Mouse (Mus musculus): Measurements from ENCODE around the gene Rabgef1.
A peak's percentile ranks its signal among the peaks of the same experiment; 100 is the strongest.

Gene Rabgef1

DNA sequence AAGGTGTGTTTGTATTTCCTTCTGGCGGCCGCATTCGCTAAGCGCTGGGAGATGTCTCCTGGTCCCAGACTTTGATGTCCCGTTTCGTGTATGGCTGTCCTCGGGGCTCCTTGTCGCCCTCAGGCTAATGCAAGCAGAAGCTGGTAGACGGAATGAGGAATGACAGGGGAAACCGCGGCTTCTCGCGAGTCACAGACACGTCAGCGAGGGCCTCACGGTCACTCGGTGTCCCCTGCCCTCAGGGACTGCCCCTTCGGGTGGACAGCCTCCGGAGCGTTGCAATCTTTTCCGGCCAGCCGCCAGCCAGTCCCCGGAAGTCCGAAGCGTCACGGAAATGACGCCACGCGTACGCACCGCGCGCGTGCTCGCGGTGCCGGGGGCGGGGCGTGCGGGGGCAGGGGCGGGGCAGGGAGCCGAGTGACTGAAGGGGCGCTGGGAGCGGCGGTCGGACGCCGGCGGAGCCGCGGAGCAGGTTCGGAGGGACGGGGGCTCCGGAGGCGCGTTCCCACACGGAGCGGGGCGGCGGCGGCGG lies at the start of gene Rabgef1:
Rabgef1 (plus strand) TSS at position 376 of the 532 bp plus-strand sequence.
- DNase-seq (ENCODE audit: low read depth, low spot score), result peak; percentile 90

GRCm38 (mm10) chr5:130122355-130122754 lies 49.2 kb upstream of the Rabgef1 start:
- peak; percentile 73 for DNase-seq (ENCODE audit: low read depth, low spot score)

DNA sequence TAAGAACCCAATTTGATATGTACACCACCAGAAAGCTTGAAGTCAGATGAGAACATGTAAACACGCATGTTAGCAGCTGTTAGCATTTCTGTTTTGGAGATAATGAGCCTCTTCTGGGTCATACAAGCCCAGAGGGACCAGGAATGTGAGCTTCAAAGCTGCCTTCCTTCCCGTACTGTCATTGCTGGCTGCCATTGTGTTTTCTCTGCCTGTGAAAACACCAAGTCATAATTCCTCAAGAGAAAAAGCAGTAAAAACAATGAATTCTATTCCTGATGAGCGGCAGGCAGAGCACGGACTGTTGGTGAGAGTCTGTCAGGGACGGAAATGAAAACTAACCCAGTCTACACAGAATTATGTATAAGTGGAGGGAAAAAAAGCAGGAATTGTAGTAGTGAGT lies 47.3 kb upstream of the Rabgef1 start:
- no peak for DNase-seq (ENCODE audit: low read depth, low spot score)

DNA sequence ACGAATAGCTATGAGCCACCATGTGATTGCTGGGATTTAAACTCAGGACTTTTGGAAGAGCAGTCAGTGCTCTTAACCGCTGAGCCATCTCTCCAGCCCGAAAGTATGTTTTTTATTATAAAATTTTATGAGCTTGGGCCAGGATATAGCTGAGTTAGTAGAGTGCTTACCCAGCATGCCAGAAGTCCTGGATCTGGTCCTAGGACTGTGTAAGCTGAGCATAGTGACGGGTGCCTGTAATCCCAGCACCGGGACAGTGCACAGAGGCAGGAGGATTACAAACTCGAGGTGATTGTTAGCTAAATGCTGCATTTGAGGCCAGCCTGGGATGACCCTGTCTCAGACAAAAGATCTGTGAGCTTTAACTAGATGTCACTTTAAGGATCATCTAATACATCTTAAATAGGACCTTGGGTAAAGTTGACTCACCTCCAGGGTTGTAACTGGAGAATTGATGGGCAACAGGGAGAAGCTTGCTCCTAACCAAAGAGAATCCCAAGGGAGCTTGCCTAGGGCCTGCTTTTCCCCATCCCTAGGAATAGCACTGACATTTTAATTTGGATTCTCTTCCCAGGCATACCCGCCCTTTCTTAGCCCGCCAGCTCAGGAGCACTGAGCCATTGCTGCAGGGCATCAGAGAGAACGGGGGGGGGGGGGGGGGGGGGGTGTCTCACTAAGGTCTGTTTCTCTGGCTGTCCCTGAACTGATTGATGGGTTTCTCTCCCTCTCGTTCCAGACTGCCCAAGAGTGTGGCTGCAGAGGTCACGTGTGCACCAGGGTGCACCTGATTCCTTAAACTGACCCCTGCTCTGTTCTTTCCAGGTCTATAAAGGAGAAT lies 42.7 kb upstream of the Rabgef1 start:
- no peak for DNase-seq (ENCODE audit: low read depth, low spot score)

DNA sequence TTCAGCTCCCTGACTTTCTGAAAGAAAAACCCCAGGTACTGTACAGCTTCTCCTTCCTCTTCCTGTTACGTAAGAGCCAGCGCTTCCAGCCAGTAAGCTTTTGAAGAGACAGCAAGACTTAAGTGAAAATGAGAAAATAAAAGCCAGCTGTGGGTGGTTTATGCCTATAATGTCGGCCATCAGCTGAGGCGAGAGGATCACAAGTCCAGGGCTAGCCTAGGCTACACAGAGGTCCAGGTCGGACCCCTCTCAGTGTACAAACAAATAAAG lies 42.1 kb upstream of the Rabgef1 start:
- peak; percentile 26 for DNase-seq (ENCODE audit: low read depth, low spot score)

- no peak for DNase-seq (ENCODE audit: low read depth, low spot score)
Measured at GRCm38 (mm10) chr5:130136597-130136996, 35.0 kb upstream of the Rabgef1 start.

DNA sequence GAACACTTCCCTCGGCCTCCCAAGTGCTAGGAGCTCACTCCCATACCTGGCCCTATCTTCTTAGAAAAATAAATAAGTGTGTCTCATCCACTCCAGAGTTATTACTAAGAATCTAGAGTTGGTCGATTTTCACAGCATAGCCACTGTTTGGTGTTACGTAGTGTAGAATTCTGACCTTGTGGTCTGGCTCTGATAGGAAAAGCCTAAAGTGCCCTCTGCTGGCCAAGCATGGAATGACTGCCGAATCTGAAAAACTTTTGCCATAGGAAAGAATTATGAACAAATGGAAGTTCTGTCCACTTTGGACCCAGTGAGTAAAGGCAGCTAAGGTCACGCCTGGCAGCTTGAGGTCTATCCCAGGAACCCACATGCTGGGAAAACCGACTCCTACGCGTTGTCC lies 32.2 kb upstream of the Rabgef1 start:
- peak; percentile 73 for DNase-seq (ENCODE audit: low read depth, low spot score)

- DNase-seq (ENCODE audit: low read depth, low spot score), result no peak
Measured at GRCm38 (mm10) chr5:130141138-130141537, 30.5 kb upstream of the Rabgef1 start.

GRCm38 (mm10) chr5:130142041-130142440 lies 29.6 kb upstream of the Rabgef1 start:
- DNase-seq (ENCODE audit: low read depth, low spot score), result no peak

DNA sequence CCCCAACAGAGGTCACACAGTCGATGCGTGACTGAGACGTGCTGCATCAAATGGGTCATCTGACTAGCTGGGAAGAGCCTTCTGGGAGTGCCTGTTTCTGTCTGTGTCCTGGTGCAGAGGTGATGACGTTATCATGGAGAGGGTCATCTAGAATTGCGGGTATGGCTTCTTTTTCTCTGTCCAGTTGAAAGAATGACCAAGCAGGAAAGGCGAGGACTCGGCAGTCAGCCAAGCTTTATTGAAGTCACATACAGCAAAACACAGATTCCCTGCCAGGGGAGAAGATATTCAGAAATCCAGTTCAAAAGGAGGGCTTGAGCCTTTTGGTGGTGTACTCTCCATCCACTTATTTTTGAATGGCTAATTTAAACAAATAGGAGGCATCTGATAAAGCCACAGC lies 28.5 kb upstream of the Rabgef1 start:
- no peak for DNase-seq (ENCODE audit: low read depth, low spot score)

DNA sequence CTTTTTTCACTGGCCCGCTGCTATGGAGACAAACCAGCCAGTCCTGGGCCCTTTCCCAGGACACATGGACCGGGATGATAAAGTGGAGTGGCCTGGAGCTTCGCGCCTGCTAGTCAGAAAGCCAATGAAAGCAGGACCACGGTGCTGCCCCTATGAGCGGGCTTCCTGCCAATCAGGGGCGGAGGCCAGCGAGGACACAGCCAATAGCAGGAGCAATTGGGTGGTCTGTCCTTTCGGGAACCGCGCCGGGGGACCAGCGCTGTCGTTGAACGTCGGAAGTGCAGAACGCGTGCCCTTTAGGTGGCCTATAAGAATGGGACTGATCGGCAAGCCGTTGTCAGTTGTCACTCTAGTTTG lies 27.6 kb upstream of the Rabgef1 start:
- DNase-seq (ENCODE audit: low read depth, low spot score), result peak; percentile 86

DNA sequence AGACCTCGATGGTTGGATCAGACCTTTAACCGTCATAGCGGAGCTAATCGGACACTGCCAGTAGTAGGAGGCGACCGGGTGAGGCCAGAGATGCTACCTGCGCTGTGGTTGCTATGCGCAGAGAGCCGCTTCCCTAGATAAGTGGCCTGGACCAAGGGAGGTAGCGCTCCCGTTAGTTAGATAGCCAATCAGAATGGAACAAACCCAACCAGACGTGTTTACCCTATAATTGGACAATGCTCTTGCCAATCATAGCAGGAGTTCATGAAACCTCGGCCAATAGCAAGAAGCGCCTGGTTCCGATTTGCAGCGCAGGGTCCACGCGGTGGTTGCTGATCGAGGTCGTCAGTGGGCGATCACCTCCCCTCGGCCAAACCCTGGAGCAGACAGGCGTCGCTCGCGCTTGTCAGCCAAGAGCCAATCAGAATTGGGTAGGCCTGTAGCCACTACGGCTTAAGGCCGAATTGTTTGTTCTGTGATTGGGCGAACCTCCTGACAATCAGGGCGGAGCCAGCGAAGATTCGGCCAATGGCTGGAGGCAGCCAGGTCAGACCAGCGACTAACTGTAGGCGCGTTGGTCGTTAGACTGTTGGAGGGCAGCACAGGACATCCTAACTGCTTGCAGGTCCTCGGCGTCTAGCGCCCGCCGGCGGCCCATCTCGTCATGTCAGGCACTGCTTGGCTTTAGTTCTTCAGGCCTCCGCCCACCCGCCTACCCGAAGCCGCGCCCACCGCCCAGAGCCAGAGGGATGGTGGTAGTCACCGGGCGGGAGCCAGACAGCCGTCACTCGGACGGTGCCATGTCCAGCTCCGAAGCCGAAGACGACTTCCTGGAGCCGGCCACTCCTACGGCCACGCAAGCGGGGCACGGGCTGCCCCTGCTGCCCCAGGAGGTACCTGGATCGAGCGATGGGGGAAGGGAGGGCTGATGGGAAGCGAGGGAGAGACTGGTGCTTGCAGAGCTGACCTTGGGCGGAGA lies 27.0 kb upstream of the Rabgef1 start, which contains the start of gene Kctd7:
Kctd7 (plus strand) TSS at position 528 of the 979 bp plus-strand sequence.
- DNase-seq (ENCODE audit: low read depth, low spot score), result peak; percentile 98

DNA sequence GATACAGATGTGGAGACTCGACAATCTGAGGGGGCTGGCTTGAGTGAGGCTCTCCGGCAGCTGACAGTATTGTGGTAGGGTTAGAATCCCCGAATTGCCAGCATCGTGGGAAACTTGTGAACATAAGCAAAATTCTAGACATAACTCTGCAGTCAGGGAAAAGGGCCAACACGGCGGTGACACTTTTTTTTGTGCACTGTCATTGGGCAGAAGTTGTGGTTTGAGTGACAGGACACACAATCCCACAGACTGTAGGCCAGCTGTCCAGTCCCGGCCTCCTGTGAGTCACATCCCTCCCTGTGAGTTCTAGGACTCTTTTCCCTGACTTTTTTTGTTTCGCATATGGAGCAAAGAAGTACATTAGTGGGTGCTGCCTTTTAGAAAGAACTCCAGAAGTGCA lies 25.6 kb upstream of the Rabgef1 start:
- DNase-seq (ENCODE audit: low read depth, low spot score), result no peak

DNA sequence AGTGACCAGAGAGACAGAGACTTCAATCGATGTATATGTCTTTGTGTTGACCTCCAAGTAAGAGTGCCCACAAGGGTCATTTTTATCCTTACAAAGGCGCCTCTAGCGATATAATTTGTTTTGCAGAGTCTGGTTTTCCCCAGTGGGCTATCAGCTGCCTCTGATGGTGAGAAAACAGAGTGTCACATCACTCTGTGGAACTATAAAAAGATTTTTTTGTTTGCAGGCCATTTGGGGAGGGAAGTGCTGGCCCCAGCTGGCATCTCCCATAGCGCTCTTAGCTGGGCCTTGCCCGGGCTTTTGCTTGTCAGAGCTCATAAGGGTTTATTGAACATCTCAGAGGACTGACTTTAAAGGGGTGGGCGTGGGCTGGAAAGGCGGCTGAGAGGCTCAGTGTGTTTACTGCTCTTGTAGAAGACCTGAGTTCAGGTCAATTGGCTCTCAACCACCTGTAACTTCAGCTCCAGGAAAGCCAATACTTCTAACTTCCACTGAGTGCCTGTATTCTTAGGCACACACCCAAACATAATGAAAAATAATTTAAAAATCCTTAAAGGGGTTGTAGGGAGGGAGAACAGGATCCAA lies 21.8 kb upstream of the Rabgef1 start:
- DNase-seq (ENCODE audit: low read depth, low spot score), result no peak

DNA sequence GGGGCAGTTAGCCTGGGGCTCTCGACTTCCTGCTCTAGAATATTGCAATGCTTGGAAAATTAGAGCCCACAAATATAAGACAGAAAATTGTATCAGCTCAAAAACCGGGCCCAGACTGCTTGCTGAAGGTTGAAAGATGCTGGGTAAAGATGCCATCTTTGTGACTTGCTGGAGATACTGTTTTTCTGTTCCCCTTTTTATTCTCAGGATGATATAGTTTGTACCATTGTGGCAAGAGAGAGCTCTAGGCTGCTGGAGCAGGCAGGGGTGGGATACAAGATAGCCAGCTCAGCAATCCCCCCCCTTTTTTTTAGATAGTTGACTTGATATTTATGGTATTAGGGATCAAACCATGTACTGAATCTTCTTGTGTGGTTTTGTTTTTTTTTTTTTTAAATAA lies 17.3 kb upstream of the Rabgef1 start:
- DNase-seq (ENCODE audit: low read depth, low spot score), result peak; percentile 49

DNA sequence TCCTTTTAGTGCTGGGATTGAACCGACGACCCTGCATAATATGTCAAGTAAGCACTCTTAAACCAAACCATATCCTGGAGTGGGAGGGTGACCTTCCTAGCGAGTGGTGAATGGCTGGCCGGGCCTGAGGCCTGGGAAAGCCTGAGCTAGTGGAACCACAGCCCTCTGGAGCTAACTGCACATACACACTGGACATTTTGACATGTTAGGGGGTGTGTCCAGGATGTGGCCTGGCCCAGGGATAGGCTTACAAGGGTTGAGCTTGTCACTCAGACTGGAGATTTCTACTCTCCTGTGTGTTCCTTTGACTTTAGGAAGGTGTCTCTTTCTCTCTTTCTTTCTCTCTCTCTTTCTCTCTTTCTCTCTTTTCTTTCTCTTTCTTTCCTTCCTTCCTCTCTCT lies 13.1 kb upstream of the Rabgef1 start:
- DNase-seq (ENCODE audit: low read depth, low spot score), result no peak

- peak; percentile 83 for DNase-seq (ENCODE audit: low read depth, low spot score)
Measured at GRCm38 (mm10) chr5:130159761-130160201, 11.8 kb upstream of the Rabgef1 start.

DNA sequence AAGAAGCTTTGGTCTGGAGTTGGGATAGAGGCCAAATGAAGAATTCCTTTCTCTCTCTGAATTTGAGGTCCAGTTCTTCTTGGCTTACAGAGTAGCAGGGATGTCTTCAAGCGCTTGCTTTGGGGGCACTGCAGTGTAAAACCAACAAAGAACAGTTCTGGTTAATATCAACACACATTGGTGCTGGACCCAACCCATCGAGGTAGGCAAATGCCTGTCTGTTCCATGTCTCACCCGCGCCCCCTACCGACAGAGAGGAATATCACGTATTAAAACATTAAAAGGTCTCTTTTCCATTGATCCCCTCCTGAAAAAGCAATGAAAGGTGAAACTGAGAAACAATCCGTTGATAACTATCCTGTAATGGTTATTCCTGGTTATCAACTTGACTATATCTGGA lies 7.9 kb upstream of the Rabgef1 start:
- peak; percentile 82 for DNase-seq (ENCODE audit: low read depth, low spot score)

- DNase-seq (ENCODE audit: low read depth, low spot score), result no peak
Measured at GRCm38 (mm10) chr5:130165213-130165612, 6.4 kb upstream of the Rabgef1 start.

DNA sequence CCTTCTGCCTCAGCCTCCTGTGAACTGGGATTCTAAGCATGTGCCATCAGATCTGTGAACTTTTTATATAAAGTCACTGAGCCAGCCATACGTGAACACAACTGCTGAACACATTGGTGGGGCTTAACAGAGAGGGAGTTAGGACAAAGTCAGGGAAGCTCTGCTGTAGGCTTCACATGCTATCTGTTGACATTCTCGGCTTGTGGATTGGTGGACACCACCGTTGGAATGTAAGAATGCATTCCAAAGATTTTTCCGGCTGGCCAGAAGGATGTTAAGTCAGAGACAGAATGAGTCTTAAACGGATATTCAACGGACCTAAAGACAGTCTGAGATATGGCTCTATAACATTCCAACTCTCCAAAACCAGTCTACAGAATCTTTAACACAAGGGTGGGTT lies 2.5 kb upstream of the Rabgef1 start:
- DNase-seq (ENCODE audit: low read depth, low spot score), result no peak

DNA sequence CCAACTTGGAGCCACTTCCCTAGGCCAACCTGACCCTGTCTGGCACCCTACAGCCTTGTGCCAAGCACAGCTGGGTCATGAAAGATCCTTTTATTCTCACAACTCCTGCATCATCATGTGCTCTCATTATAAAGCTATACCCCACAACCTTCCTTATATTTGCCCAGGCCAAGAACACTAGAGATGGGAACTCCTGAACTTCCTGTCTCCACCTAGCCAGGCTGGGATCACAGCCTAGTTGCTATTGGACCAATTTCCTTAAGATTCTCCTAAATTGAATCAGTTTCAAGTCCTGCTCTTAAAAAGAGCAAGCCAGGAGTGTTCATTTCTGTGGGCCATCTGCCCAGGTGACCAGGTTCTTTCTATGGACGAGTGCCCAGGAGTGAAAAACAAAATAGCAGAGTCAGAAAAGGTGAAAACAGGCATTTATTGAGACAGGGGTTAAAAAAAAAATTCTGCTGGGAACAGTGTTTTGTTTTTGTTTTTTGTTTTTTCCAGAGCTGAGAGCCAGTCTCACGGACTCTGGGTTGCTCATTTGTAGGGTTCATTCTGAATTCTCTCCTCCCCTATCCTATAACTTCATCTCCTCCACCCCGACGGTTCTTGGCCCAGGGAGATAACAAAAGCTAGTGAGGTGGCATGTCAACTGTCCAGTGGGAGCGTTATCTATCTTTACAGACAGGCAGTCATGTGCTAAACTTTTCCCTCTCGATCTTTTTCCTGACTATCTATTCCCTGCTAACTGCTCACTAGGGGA lies 754 bp upstream of the Rabgef1 start:
- no peak for DNase-seq (ENCODE audit: low read depth, low spot score)
